Mouse (Mus musculus): ENCODE data around the gene Apom. TPM values are rescaled to one million over a fixed set of nuclear protein-coding genes. Genes with fewer than 3 reads are reported as not detected.

The Apom gene
- polyA plus RNA-seq, 1 experiment from 2014 or later: 1,216 TPM

DNA sequence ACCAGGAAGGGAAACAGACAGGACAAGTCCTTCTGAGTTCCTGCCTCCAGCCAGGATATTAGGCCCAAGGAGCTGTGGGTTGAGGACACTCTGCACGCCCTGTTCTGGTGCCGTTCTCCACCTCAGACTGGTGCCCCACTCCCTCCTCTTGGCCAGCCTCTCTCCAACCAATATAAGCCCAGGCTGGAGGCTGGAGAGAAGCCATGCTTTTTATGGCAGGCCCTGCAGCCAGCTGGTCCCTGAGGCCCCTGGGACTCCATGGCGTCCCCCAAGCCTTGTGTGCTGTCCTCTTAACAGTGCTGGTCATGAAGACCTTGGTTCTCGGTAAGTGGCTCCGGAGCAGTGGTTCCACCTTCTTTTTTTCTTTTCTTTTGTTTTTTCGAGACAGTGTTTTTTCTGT is 23.8 kb downstream of the Apom start, which contains the start of gene Ly6g5c:
Ly6g5c (plus strand) TSS at position 183 of the 400 bp plus-strand sequence.
- Histone ChIP-seq H3K4me2 (ENCODE audit: low read depth, low read length) (no peak within 1 kb of the TSS), H3K27me3 (ENCODE audit: insufficient read depth, low read length) (no peaks in the 10 kb centered on the region), H3K36me3 (replicated peaks; ENCODE audit: insufficient read depth, low read length) (no peaks in the 10 kb centered on the region), H3K4me3 (ENCODE audit: low read depth, low read length) (no peak within 1 kb of the TSS), H3K9me3 (ENCODE audit: low read length) (no peaks in the 10 kb centered on the region), H3K9ac (replicated peaks) (no peak within 1 kb of the TSS), H3K27ac (ENCODE audit: low read depth) (no peak within 1 kb of the TSS), H3K4me1 (ENCODE audit: insufficient read depth) (peaks cover 28% of the 10 kb centered on the region)
- 80% methylated on average over 6 of the region's 6 CpGs for WGBS (ENCODE audit: insufficient replicate concordance)
- TF ChIP-seq CTCF (IDR thresholded peaks at IDR 0.05; ENCODE audit: low read depth) (no peak), EP300 (IDR thresholded peaks at IDR 0.05; ENCODE audit: low read depth) (no peak)
- ATAC-seq (no peak), DNase-seq (no peak)

DNA sequence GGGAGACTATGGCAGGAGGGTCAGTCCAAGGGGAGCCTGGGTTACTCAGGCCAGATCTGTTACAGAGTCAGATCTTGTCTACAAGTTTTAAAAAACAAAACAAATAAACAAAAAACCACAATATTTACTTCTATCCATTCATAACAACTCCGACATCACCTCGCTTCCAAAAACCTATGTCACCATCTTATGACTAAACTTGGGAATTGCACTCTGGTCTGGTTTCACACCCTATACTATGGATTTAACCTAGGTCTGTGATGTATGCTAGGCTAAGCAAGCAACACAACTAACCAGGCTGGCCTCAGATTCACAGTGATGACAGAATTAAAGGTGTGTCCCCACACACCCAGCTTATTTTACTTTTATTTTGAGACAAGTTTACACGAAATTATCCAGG is 25.3 kb downstream of the Apom start:
- 65% methylated on average over 3 of the region's 3 CpGs for WGBS (ENCODE audit: insufficient replicate concordance)

DNA sequence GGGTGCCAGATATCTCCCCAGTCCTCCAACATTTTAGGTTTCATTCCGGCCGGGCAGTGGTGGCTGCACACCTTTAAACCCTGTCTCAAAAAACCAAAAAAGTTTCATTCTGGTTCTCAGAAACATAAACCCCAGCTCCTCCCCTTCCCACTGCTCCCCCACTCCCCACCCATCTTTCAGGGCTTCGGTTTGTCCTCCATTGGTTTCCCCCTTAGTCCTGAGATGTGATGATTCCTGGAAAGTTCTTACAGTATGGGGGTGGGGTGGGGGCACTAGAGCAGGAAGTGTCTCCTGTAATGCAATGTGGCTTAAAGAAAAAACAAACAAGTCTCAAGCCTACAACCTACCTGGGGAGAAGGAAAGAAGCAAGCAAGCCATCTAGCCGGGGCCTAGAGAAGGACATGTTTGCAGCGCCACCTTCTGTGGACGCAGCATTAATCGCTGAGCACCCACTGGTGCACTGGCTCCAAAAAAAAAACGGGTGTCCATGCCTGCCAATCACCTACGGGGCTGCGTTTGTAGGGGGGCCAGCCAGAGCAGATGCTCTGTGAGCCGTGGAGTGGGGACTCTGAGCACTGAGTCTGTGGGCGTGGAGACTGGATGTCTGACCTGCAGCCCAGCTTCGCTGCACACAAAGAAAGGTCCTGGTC is 26.0 kb downstream of the Apom start:
- no peak overlapping the region for H3K9ac ChIP-seq (replicated peaks)
- no peaks in the 10 kb centered on the region for H3K27me3 ChIP-seq (ENCODE audit: insufficient read depth, low read length)
- H3K4me1 ChIP-seq (ENCODE audit: insufficient read depth): peaks cover 38% of the 10 kb centered on the region
- no peak overlapping the region for H3K4me3 ChIP-seq (ENCODE audit: low read depth, low read length)
- DNase-seq (peak; percentile 53), ATAC-seq (no peak)
- H3K9me3 ChIP-seq (ENCODE audit: low read length): no peaks in the 10 kb centered on the region
- TF ChIP-seq CTCF (IDR thresholded peaks at IDR 0.05; ENCODE audit: low read depth) (peak; percentile 79), EP300 (IDR thresholded peaks at IDR 0.05; ENCODE audit: low read depth) (no peak)
- peak overlapping the region; percentile 40; the same call in 1 of the 2 replicates for H3K4me2 ChIP-seq (ENCODE audit: low read depth, low read length)
- H3K27ac ChIP-seq (ENCODE audit: low read depth): peak overlapping the region; percentile 48; the same call in 1 of the 2 replicates
- WGBS (ENCODE audit: insufficient replicate concordance): 24% methylated on average over 13 of the region's 13 CpGs
- H3K36me3 ChIP-seq (replicated peaks; ENCODE audit: insufficient read depth, low read length): peaks cover 17% of the 10 kb centered on the region

More for the DNA sequence above, 25.3 kb downstream of the Apom start:
- Histone ChIP-seq H3K4me3 (ENCODE audit: low read depth, low read length) (no peak overlapping the region), H3K27ac (ENCODE audit: low read depth) (no peak overlapping the region), H3K4me1 (ENCODE audit: insufficient read depth) (peaks cover 38% of the 10 kb centered on the region), H3K9ac (replicated peaks) (no peak overlapping the region), H3K4me2 (ENCODE audit: low read depth, low read length) (no peak overlapping the region), H3K9me3 (ENCODE audit: low read length) (no peaks in the 10 kb centered on the region), H3K36me3 (replicated peaks; ENCODE audit: insufficient read depth, low read length) (peaks cover 10% of the 10 kb centered on the region), H3K27me3 (ENCODE audit: insufficient read depth, low read length) (no peaks in the 10 kb centered on the region)
- DNase-seq: no peak
- no peak for ATAC-seq
- TF ChIP-seq CTCF (IDR thresholded peaks at IDR 0.05; ENCODE audit: low read depth): no peak
- TF ChIP-seq EP300 (IDR thresholded peaks at IDR 0.05; ENCODE audit: low read depth): no peak

DNA sequence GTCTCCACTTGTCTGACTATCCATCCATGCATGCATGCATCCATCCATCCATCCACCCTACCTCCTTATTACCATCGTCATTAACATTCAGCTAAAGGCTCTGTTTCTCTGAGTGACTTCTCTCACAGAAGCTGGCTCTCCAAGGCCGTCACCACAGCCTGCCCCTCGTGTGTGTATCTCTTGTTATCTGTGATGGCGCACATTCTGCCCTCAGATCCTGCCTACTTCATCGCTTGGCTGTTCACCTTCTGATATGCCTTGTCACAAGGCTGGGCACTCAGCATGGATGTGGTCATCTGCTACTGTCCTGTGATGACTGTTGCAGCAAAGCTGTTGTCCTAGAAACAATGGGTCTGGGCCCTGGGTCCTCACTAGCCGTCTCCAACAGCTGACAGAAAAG is 27.1 kb downstream of the Apom start:
- Histone ChIP-seq H3K4me2 (ENCODE audit: low read depth, low read length) (peak overlapping the region; percentile 42; the same call in 1 of the 2 replicates), H3K4me1 (ENCODE audit: insufficient read depth) (peaks cover 38% of the 10 kb centered on the region), H3K27me3 (ENCODE audit: insufficient read depth, low read length) (no peaks in the 10 kb centered on the region), H3K36me3 (replicated peaks; ENCODE audit: insufficient read depth, low read length) (peaks cover 25% of the 10 kb centered on the region), H3K9ac (replicated peaks) (no peak overlapping the region; the same call in 1 of the 2 replicates), H3K9me3 (ENCODE audit: low read length) (no peaks in the 10 kb centered on the region), H3K27ac (ENCODE audit: low read depth) (peak overlapping the region; percentile 48), H3K4me3 (ENCODE audit: low read depth, low read length) (no peak overlapping the region)
- 52% methylated on average over 6 of the region's 6 CpGs for WGBS (ENCODE audit: insufficient replicate concordance)
- peak; percentile 93 for TF ChIP-seq EP300 (IDR thresholded peaks at IDR 0.05; ENCODE audit: low read depth)
- TF ChIP-seq CTCF (IDR thresholded peaks at IDR 0.05; ENCODE audit: low read depth): no peak
- no peak for DNase-seq
- ATAC-seq: peak; percentile 85

DNA sequence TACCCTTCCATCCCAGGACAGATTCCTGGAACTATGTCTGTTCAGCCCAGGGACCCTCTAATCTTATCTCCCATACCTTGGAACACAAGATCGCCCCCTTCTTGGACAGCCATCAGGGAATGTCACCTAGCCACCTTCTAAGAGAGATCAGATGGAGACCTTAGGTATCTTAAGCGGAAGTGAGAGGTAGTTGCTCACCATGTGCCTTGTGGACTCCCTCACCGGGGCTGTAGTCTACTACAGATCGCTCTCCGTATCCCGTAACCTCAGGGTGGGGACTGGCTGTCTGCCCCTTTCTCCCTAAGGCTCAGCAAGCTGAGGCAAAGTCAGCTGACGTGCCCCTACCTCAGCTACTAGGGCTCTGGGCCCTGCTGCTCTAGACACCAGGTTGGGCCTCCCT is 27.8 kb downstream of the Apom start:
- TF ChIP-seq EP300 (IDR thresholded peaks at IDR 0.05; ENCODE audit: low read depth) (no peak), CTCF (IDR thresholded peaks at IDR 0.05; ENCODE audit: low read depth) (no peak)
- Histone ChIP-seq H3K9ac (replicated peaks) (peak overlapping the region; percentile 26; the same call in 1 of the 2 replicates), H3K27ac (ENCODE audit: low read depth) (peak overlapping the region; percentile 48), H3K9me3 (ENCODE audit: low read length) (no peaks in the 10 kb centered on the region), H3K36me3 (replicated peaks; ENCODE audit: insufficient read depth, low read length) (peaks cover 29% of the 10 kb centered on the region), H3K4me3 (ENCODE audit: low read depth, low read length) (no peak overlapping the region), H3K27me3 (ENCODE audit: insufficient read depth, low read length) (no peaks in the 10 kb centered on the region), H3K4me1 (ENCODE audit: insufficient read depth) (peaks cover 38% of the 10 kb centered on the region), H3K4me2 (ENCODE audit: low read depth, low read length) (peak overlapping the region; percentile 42; the same call in 1 of the 2 replicates)
- 68% methylated on average over 7 of the region's 7 CpGs for WGBS (ENCODE audit: insufficient replicate concordance)
- DNase-seq (no peak), ATAC-seq (no peak)

DNA sequence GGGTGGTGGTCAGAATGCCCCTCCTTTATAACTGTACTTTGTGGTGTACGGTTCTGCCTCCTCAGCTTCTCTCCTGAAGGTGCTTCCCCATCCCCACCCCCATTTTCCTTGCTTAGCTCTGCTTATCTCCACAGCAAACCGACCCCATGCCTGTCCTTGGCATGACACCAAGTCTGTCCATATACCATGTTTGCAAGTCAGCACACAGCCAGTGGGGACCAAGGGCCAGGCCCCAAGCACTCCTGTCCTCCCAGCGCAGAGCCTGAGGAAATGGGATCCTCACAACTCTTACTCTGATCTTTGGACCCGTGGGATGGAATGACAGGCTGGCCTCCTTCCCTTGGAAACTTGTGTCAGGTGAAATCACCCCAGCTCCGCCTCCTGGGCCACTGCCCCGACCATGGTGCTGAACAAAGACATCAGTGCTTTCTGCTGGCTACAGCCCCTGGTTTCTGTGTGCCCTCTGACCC is 28.6 kb downstream of the Apom start:
- Histone ChIP-seq H3K27ac (ENCODE audit: low read depth) (peak overlapping the region; percentile 48; the same call in 1 of the 2 replicates), H3K36me3 (replicated peaks; ENCODE audit: insufficient read depth, low read length) (peaks cover 37% of the 10 kb centered on the region), H3K27me3 (ENCODE audit: insufficient read depth, low read length) (no peaks in the 10 kb centered on the region), H3K4me1 (ENCODE audit: insufficient read depth) (peaks cover 38% of the 10 kb centered on the region), H3K9me3 (ENCODE audit: low read length) (no peaks in the 10 kb centered on the region), H3K9ac (replicated peaks) (peak overlapping the region; percentile 26; the same call in 1 of the 2 replicates), H3K4me3 (ENCODE audit: low read depth, low read length) (no peak overlapping the region), H3K4me2 (ENCODE audit: low read depth, low read length) (0 out of 2 replicates have a peak overlapping the region, but pooled peaks have one; percentile 42)
- WGBS (ENCODE audit: insufficient replicate concordance): 37% methylated on average over 6 of the region's 6 CpGs
- DNase-seq (peak; percentile 44), ATAC-seq (peak; percentile 22)
- peak; percentile 62 for TF ChIP-seq EP300 (IDR thresholded peaks at IDR 0.05; ENCODE audit: low read depth)
- TF ChIP-seq CTCF (IDR thresholded peaks at IDR 0.05; ENCODE audit: low read depth): no peak
